Mouse (Mus musculus): ENCODE data around the gene Vgf.

Vgf gene

GRCm38 (mm10) chr5:137026092-137026491 lies at the start of gene Vgf:
Gene Vgf (plus strand): TSS chr5:137026392.
- DNase-seq = no peak

GRCm38 (mm10) chr5:136977769-136978168 lies 48.4 kb upstream of the Vgf start:
- DNase-seq = peak in 1 of 2 experiments; percentile 54

GRCm38 (mm10) chr5:136979762-136980161 lies 46.4 kb upstream of the Vgf start:
- no peak for DNase-seq

GRCm38 (mm10) chr5:136980974-136981373 lies 45.2 kb upstream of the Vgf start:
- DNase-seq = no peak

DNA sequence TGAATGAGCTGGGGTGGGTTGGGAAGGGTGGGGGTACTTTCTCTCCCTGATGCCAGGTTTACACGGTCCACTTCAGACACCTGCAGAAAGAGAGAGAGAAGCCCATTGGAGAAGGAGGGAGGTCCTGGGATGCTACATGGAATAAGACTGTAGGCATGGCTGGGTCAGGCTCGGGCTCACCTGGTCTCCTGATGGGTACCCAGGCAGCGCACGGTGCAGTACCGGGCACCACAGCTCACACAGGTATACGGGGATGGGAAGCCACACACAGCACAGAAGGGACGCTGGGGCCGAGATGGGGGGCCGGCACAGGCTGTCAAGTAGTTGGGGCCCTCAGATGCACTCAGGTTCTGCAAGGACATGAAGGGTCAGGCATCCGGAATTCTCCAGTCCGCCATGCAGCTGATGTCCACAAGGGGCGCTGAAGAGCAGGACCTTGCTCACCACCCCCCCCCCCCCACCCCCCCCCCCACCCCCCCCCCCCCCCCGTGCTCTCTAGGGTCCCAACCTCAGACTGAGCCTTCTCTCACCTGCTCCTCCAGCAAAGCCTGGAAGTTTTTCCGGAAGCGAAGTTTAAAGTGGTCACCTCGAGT lies 43.8 kb upstream of the Vgf start:
- DNase-seq = no peak

- no peak for DNase-seq
These were observed 41.4 kb upstream of the Vgf start for GRCm38 (mm10) chr5:136984828-136985227.

GRCm38 (mm10) chr5:136986695-136987137 lies 39.5 kb upstream of the Vgf start, which contains the start of gene Plod3:
Gene Plod3 (plus strand): TSS chr5:136987019.
- peak; percentile 97 to 98 for DNase-seq

DNA sequence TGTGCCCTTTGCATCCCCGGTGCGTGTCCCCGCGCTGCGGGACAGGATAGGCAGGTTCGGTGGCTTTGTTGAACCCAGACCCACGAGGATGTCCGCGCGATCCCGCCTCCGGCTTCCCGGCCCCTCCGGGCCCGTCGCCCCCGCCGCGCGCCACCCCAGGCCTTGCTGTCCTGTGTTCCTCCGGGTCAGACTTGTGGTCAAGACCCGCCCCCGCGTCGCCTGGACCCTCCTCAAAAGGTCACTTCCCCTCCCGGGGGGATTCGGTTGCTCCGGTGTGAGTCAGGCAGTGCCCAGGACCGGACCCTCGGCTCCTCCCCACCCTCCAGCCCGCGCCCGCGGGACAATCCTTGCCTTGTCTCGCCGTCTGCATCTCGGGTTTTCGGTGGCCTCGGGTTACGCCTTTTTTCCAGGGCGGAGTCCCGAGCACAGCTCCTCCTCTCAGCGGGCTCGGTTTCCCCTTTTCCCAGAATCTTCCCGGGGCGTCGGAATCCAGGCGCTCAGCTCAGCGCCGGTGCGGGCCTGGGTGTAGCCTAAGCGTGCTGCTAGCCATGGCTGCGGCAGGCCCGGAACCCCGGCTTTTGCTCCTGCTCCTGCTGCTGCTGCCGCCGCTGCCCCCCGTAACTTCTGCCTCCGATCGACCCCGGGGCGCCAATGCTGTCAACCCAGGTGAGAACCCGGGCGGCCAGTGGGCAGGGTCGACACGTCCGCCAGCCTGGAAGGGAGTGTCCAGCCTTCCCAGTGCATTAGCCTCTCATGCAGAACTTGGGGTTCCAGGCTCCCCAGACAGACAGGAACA lies 38.9 kb upstream of the Vgf start:
- DNase-seq = peak; percentile 84

- no peak for DNase-seq
These were observed 38.3 kb upstream of the Vgf start, which contains the start of gene Znhit1 for GRCm38 (mm10) chr5:136987934-136988271. Gene Znhit1 (minus strand): TSS chr5:136988021.

GRCm38 (mm10) chr5:136988420-136988819 lies 37.8 kb upstream of the Vgf start:
- DNase-seq = peak; percentile 35 to 57

DNA sequence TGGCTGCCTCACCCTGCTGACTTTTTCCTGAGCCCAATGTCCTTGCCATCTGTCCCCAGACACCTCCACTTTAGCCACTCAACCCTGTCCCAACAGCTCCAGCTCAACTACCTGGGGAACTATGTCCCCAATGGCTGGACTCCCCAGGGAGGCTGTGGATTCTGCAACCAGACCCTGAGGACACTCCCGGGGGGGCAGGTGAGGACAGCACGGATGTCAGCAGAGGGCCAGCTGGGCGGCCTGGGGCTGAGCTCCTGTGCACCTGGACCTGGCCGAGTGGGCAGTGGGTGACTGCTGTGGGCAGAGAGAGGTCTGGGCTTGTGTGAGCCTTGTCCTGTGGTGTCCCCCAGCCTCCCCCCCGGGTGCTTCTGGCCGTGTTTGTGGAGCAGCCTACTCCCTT lies 36.4 kb upstream of the Vgf start:
- no peak for DNase-seq

DNA sequence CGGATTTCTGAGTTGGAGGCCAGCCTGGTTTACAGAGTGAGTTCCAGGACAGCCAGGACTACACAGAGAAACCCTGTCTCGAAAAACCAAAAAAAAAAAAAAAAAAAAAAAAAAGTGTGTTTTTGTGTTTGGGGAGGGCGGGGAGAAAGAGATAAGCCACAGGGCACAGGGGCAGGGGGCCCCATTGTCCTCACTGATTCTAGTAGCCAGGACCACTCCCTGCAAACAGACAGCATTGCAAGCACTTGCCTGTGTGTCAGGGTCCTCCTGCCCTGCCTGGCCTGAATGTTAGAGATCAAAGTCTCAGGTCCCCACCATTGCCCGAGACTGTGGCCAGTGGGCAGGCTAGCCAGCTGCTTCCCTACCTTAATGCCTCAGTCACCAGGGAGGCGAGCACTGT lies 26.7 kb upstream of the Vgf start:
- DNase-seq = no peak

- no peak for DNase-seq
These were observed 25.6 kb upstream of the Vgf start for GRCm38 (mm10) chr5:137000612-137001011.

GRCm38 (mm10) chr5:137007276-137007675 lies 18.9 kb upstream of the Vgf start:
- DNase-seq = no peak

- DNase-seq = peak in 1 of 2 experiments; percentile 31
These were observed 16.2 kb upstream of the Vgf start for GRCm38 (mm10) chr5:137009988-137010387.

GRCm38 (mm10) chr5:137012401-137012950 lies 13.7 kb upstream of the Vgf start:
- no peak for DNase-seq

- DNase-seq = no peak
These were observed 10.3 kb upstream of the Vgf start for GRCm38 (mm10) chr5:137015913-137016312.

- no peak for DNase-seq
These were observed 1.9 kb upstream of the Vgf start for GRCm38 (mm10) chr5:137024318-137024717.

DNA sequence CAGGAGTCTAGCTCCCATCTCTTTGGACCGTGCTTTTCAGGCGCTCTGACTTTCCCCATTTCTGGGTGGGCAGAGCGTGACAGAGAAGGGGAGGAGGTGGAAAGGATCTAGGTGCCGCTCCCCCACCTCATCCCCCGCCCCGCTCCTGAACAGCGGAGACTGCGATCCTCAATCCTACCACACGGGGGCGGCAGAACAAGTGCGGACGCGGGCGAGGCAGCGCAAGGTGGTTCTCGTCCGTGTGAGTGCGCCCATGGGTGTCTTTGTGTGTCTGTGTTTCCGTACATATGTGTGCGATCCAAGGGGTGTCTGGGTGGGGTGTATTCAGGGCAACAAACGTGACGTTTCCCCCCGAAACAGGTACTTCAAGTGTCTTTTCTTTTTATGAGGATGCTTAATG lies 1.1 kb upstream of the Vgf start:
- DNase-seq = peak; percentile 64 to 74

DNA sequence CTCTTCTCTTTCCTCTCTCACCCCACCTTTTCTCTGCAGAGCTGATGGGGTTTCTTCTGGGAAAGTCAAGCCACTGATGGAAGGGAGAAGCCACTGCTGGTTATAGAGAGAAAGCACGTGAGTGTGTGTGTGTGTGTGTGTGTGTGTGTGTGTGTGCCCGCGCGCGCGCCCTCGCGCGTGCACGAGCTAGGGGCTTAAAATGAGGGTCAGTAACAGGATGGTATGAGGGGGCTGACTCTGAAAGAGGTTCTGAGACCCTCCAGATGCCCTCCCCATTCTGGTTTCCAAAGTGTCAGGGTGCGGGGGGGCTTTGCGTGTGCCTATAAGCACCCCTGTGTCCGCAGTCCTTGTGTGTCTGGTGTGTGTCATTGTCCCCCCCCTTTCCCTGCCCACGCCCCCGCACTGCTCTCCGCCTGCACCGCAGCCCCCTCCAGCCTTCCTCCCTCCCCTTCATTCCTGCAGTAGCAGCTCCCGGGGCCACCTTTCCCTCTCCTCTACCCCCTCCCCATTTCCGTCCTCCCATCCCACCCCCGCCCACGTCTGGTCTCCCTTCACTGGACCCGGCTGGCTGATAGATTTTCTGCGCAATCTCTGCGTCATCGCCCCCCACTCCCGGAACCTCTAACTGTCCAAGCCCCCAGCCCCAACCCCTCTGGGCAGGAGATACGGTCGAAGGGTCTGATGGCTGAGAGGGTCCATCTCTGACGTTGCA lies 2.5 kb downstream of the Vgf start:
- no peak for DNase-seq

DNA sequence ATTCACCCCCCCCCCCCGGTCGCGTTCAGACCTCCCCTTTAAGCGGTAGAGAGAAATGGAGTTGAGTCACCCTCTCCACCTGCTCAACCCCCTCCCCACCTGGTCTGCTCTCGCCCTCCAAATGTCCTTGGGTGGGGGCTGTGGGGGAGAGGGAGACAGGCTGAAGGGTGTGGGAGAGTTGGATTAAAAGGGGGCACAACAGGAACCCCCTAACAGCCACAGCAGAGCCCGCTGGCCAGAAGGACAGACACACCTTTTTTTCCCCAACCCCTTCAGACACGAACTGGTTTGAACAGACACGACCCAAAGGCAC lies 3.0 kb downstream of the Vgf start:
- DNase-seq = no peak

DNA sequence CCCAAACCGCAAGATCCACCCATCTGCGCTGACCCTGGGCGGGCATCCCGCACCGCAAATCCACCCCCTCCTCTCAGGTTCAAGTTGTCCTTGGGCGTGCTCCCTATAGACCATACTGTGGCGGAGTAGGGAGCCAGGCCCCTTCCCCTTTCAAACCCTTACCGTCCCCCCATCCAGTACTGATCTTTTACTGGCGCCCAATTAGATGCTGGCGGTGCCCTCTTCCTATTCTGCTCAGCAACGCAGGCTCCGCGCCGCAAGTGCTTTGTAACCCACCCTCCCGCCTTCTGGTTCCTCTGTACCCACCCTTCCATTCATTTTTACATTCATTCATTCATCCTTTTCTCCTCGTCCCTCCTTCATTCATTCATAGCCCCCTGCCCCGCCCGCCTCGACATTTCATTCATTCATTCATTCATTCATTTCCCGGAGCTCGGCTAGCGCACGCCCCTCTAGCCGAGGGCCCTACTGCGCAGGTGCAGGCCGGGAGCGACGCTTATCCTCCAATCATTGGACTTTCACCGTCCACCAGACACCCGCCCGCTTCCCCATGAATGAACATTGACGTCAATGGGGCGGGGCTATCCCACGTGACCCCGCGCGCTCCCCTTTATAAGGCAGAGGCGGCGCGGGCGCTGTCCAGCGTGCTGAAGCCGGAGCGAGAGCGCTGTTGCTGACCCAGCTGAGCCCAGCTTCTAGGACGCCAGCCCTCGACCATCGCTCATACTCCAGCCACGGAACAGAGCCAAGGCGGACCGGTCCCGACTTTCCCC lies 3.6 kb downstream of the Vgf start:
- DNase-seq = peak; percentile 92 to 94

DNA sequence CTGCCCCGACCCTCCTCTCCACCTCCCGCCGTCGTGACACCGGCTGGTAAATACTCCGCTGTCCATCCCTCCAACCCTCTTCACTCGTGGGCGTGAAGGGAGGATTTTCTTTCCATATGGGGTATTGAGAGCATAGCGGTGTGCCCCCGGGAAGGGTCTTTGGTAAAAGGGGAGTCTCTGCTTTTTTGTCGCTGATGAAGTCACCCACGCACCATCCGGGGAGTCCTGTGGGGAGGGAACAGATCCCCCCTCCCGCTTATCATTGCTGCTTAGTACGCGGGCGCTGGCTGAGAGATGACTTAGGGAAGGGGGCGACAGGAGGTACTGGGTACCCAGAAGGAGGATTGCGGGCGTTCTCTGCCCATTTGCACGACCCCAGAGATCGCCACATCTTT lies 4.2 kb downstream of the Vgf start:
- DNase-seq = no peak

Measured in lung, adult 18-20 months (tissue).